Mouse (Mus musculus) heart, postnatal 0 days (tissue): ENCODE results near the gene Pex26.

Source experiments
- CTCF ChIP-seq: IDR thresholded peaks from 2 replicates; pipeline ENCODE4 v1.5.1; 2016; ENCODE audit warnings: antibody characterized with exemption, control low read depth, low read depth
- EP300 ChIP-seq: IDR thresholded peaks from 2 replicates; pipeline ENCODE4 v1.6.1; 2016; ENCODE audit warnings: antibody characterized with exemption, low read depth

DNA sequence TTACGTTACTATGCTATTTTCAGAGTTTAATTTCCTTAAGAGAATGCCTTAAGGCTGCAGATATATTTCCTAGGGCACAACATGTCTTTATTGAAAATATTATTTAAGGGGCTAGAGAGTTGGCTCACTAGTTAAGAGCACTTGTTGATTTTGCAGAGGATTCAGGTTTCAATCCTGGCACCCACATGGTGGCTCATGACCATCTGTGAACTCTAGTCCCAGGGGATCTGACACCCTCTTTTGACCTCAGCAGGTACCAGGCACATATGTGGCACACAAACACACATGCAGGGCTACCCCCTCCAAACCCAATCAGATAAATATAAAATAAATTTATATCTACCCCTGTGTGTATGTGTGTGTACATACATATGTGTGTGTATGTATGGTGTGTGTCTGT lies 44.2 kb upstream of the Pex26 start:
- TF ChIP-seq CTCF (no peak), EP300 (no peak)
